Mouse (Mus musculus) lung, adult 2 months (tissue): ENCODE results near the gene Lpcat2.

Experiments used
- CTCF ChIP-seq: fragments of 200-500 bp; IDR thresholded peaks from 2 replicates; pipeline ENCODE4 v1.5.1; 2011; ENCODE audit warnings: mild to moderate bottlenecking, low read length, control low read depth; ENCODE audit not compliant: insufficient read depth
- POLR2A ChIP-seq: fragments of 200-500 bp; IDR thresholded peaks from 2 replicates; pipeline ENCODE4 v1.6.1; 2011; ENCODE audit warnings: low read depth, mild to moderate bottlenecking, control low read depth, low read length, borderline replicate concordance; ENCODE audit errors: extremely low read depth

DNA sequence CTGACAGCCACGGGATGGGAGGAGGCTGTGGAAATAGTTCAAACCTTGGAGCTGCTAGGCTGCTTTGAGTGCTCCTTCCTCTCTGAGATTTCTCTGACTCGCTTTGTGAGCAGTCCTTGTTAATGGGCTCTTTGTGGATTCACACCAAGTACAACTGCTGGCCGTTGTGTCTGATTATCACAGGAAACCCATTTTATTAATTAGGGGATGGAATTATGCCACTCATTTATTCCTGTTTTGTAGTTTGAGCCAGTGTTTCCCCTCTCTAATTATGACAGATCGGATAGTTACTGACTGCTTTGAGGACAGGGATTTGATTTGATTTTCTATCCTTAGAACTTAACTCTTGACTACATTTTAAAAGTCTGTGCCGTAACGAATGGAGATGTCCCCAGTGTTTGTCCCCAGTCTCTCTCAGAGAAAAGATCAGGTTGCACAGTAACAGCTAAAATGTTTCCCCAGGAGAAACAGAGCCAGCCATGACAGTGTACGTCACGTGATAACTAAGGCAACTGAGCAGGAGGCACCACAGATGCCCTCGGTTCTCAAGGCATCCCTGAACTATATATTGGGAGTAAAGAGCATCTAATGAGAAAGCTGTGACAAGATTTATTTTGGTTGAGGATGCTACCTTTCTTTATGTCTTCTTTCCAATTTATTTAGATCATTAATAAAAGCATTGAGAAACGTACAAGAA is 17.1 kb downstream of the Lpcat2 start:
- TF ChIP-seq CTCF (no peak), POLR2A (no peak)
